Mouse (Mus musculus) small intestine, adult 2 months (tissue): ENCODE data around the gene Nipal1. TPM values are rescaled to one million over a fixed set of nuclear protein-coding genes. Genes with fewer than 3 reads are reported as not detected.

Experiments used
- H3K27ac ChIP-seq: fragments of 200-500 bp; 2 replicates; pipeline ENCODE4 v1.5.1; 2012; ENCODE audit warnings: low read depth, low read length, control low read depth, inconsistent platforms; ENCODE audit not compliant: insufficient read depth
- H3K27me3 ChIP-seq: fragments of 200-500 bp; 2 replicates; pipeline ENCODE4 v1.6.1; 2012; ENCODE audit warnings: mild to moderate bottlenecking, moderate library complexity, low read length, inconsistent platforms; ENCODE audit not compliant: control insufficient read depth, insufficient read depth
- H3K36me3 ChIP-seq: fragments of 200-500 bp; 2 replicates; pipeline ENCODE4 v1.6.1; 2012; ENCODE audit warnings: mild to moderate bottlenecking, low read length, control low read depth, inconsistent platforms; ENCODE audit not compliant: control insufficient read depth, insufficient read depth
- H3K4me1 ChIP-seq: fragments of 200-500 bp; 2 replicates; pipeline ENCODE4 v1.6.1; 2012; ENCODE audit warnings: low read length, inconsistent platforms, mixed read lengths; ENCODE audit not compliant: control insufficient read depth, insufficient read depth, insufficient read length
- H3K4me3 ChIP-seq: fragments of 200-500 bp; 2 replicates; pipeline ENCODE4 v1.5.1; 2012; ENCODE audit warnings: low read depth, mild to moderate bottlenecking, control low read depth, inconsistent platforms, low read length, moderate library complexity
- CTCF ChIP-seq: fragments of 200-500 bp; IDR thresholded peaks from 2 replicates; pipeline ENCODE4 v1.5.1; 2012; ENCODE audit warnings: low read depth, mild to moderate bottlenecking, control low read depth, inconsistent platforms, low read length, moderate library complexity, mixed read lengths; ENCODE audit not compliant: insufficient replicate concordance, insufficient read length; ENCODE audit errors: extremely low read depth
- POLR2A ChIP-seq: fragments of 200-500 bp; IDR thresholded peaks from 2 replicates; pipeline ENCODE4 v1.6.1; 2012; ENCODE audit warnings: low read depth, mild to moderate bottlenecking, control low read depth, inconsistent platforms, low read length, moderate library complexity
- WGBS: fragments of 180-500 bp; shearing (Covaris S2); methylation state at CpG from one replicate; pipeline ENCODE4 v1.1.7; 2018; 5-methylcytosine and 5-hydroxymethylcytosine counted together
- polyA plus RNA-seq: library from polyadenylated mRNA; depleted of rRNA; stranded (reverse); fragments of >200 nt; gene quantifications from 2 replicates; pipeline ENCODE4 v1.2.3, GENCODE M21; 2012; rRNA removed

Gene Nipal1
- polyA plus RNA-seq, result 0.75 and 6.5 TPM in 2 replicates

DNA sequence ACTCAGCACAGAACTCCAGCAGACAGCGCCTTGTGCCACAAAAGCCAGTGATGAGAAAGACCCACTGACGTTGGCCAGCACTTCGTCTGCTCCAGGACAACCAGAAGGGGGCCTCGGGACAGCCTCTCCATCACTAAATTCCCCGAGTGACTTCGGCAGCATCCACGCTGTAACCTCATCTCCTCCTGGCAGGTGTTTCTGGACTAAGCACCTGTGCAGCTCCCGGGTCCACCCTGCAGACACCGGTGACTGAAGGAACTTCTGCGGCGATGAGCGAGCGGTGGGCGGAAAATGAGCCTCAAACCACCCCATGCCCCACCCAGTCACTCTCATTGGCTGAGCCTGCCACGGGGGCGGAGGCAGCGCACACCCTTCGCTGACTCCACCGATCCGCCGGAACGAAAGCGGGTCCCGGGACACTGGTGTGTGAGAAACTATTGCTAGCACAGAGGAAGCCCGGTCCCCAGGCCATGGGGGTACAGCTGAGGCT is at the start of gene Nipal1:
Gene Nipal1 (plus strand): TSS at position 378 of the 490 bp plus-strand sequence.
- WGBS, result under 1% methylated on average over 25 of the region's 25 CpGs
- peak within 1 kb of the TSS; percentile 91 for H3K27ac ChIP-seq

DNA sequence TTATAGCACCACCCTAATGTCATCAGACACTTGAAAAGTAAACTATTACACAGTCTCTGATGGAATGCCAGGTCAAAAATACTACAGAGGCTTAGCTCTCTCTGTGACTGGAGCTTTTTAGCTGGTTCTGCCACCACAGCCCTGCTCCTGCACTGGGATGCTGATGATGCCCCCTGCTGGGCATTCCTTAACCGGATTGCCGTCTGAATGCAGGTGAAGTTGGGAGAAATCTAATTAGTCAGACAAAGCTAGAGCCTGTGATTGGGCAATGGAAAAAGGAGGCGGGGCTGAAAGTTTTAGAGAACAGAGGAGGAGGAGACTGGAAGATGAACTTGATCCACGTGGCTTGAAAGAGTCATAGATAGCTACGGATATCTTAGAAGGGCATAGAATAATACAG is 46.6 kb upstream of the Nipal1 start:
- H3K27ac ChIP-seq, result no peak overlapping the region
- no peaks in the 10 kb centered on the region for H3K27me3 ChIP-seq
- H3K36me3 ChIP-seq, result no peaks in the 10 kb centered on the region
- 7% methylated on average over 5 of the region's 5 CpGs for WGBS
- peak; percentile 65; the same call in 1 of the 2 replicates for TF ChIP-seq CTCF
- TF ChIP-seq POLR2A, result no peak
- H3K4me1 ChIP-seq, result peaks cover 6% of the 10 kb centered on the region; the same call in 1 of the 2 replicates
- H3K4me3 ChIP-seq, result no peak overlapping the region

More for the DNA sequence above, at the start of gene Nipal1:
- peaks cover 5% of the 10 kb centered on the region; the same call in 1 of the 2 replicates for H3K4me1 ChIP-seq
- no peaks in the 10 kb centered on the region for H3K27me3 ChIP-seq
- H3K36me3 ChIP-seq, result peaks cover 4% of the 10 kb centered on the region
- peak within 1 kb of the TSS; percentile 76 for H3K4me3 ChIP-seq
- TF ChIP-seq CTCF (peak; percentile 34; the same call in 1 of the 2 replicates), POLR2A (peak; percentile 80)

DNA sequence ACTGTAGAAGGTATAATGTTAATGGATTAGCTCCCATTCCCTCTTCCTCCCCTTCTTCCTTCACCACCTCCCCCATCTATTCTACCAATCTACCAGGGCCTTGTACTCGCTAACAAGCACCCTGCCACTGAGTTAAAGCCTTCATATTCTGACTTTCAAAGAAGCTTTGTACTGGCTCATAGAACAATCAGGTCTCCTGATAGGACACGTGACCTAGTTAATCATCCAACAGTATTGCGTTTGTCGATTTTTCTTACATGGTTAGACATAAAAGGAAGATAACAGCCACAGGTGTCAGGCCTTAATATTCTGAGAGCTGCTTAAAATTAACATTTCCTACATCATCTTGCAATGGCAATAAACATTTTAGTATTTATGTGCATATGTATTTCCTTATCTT is 44.5 kb upstream of the Nipal1 start:
- no peak for TF ChIP-seq CTCF
- TF ChIP-seq POLR2A, result no peak
- Histone ChIP-seq H3K4me1 (peaks cover 6% of the 10 kb centered on the region; the same call in 1 of the 2 replicates), H3K4me3 (no peak overlapping the region), H3K36me3 (no peaks in the 10 kb centered on the region), H3K27ac (no peak overlapping the region), H3K27me3 (no peaks in the 10 kb centered on the region)
- WGBS, result 38% methylated on average over 4 of the region's 4 CpGs

DNA sequence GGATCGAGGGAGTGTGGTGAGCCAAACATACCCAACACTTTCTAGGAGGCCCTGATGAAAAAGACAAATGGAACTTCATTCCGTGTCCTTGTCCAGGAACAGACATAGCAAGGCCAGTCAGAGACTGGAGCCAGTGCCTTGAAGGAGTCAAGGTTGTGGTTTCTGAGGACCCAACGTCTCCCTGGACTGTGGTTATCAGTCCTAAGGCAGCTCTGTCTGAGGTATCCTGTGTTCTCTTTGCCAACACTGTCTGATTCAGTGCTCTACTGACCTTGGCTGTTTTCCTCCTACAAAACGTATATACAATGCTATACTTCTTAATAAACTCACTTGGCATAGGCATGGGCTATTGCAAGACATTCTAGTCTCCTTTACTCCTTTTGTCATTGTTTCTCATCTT is 30.2 kb upstream of the Nipal1 start:
- Histone ChIP-seq H3K27me3 (no peaks in the 10 kb centered on the region), H3K36me3 (no peaks in the 10 kb centered on the region), H3K4me1 (no peaks in the 10 kb centered on the region), H3K4me3 (no peak overlapping the region), H3K27ac (no peak overlapping the region)
- TF ChIP-seq CTCF (no peak), POLR2A (no peak)
- 79% methylated on average over 4 of the region's 4 CpGs for WGBS

DNA sequence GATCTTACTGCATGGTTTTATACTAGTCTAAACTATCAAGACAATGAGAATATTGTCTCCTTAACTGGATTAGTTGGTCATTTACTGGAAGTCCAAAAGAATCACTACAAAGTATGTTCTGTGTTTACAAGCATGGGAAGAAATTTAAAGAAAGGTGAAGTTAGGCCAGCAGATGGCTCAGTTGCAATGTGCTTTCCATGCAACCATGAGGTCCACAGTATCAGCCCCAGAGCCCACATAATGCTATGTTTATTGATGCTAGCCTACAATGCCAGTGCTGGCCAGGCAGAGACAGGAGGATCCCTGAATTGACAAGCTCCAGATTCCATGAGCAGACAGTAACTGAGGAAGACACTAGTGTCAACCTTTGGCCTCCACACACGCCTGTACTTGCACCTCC is 26.6 kb upstream of the Nipal1 start:
- H3K4me3 ChIP-seq, result no peak overlapping the region
- 92% methylated on average over 1 of the region's 1 CpGs for WGBS
- TF ChIP-seq POLR2A, result no peak
- no peak for TF ChIP-seq CTCF
- no peaks in the 10 kb centered on the region for H3K27me3 ChIP-seq
- no peaks in the 10 kb centered on the region for H3K36me3 ChIP-seq
- no peak overlapping the region for H3K27ac ChIP-seq
- no peaks in the 10 kb centered on the region for H3K4me1 ChIP-seq

DNA sequence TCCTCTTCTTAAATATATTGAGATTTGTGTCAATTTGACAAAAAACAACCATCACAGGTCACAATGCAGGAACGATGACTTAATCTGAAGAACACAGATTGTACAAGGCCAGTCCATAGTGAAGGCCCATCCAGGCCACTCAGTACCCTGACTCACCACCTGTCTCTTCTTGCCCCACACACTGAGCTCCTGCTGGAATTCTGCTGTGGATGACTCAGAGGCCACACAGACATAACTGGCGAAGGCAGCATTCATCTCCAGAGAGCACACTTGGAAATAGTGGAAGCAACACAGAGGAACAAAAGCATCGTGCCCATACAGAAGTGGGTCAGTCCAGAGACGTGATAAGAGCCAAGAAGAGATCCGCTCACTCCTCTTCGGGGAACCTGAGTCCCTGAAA is 17.6 kb upstream of the Nipal1 start:
- WGBS, result 94% methylated on average over 6 of the region's 6 CpGs
- Histone ChIP-seq H3K36me3 (no peaks in the 10 kb centered on the region), H3K4me1 (no peaks in the 10 kb centered on the region), H3K27me3 (no peaks in the 10 kb centered on the region), H3K4me3 (no peak overlapping the region), H3K27ac (no peak overlapping the region)
- no peak for TF ChIP-seq POLR2A
- no peak for TF ChIP-seq CTCF

DNA sequence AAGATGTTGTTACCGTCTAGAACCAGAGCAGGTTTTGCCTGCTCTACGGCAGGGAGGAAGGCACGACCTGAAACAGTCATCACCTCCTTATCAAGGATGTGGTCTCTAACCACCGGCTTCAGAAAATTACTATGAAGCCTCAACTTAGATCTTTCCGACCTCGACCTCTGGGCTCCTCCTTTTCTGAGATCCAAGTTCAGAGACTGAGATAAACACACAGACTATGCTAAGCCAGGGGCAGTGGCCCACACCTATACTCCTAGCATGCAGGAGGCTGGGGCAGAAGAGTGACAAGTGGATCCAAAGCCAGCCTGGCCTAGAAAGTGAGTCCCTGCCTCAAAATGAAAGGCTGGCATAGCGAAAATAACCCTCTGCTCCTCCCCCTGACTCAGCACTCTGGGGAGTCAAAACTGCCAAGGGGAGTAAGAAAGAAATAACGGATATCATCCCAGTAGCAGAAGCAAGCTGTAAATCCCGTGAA is 12.8 kb upstream of the Nipal1 start:
- TF ChIP-seq CTCF, result no peak
- no peak for TF ChIP-seq POLR2A
- H3K27ac ChIP-seq, result peak overlapping the region; percentile 16; the same call in 1 of the 2 replicates
- H3K4me1 ChIP-seq, result peaks cover 4% of the 10 kb centered on the region; the same call in 1 of the 2 replicates
- H3K4me3 ChIP-seq, result 0 out of 2 replicates have a peak overlapping the region, but pooled peaks have one; percentile 8
- 79% methylated on average over 9 of the region's 9 CpGs for WGBS
- H3K27me3 ChIP-seq, result no peaks in the 10 kb centered on the region
- no peaks in the 10 kb centered on the region for H3K36me3 ChIP-seq
